In genomic region chr5:36529698-36530097, GRCm38 (mm10) we compare ENCODE assay signal across 8 mouse cellular contexts. TPM values are rescaled to one million over a fixed set of nuclear protein-coding genes. Genes with fewer than 3 reads are reported as not detected.
DNase-seq lines count a peak whose midpoint lies in the region; ATAC-seq lines count a peak whose summit lies in the region.

No protein-coding gene starts in this region.

- no peak for ATAC-seq in lung, embryonic 15.5 days (ENCODE audit: borderline replicate concordance, extremely low read depth, low FRiP score, low TSS enrichment)
- ATAC-seq in embryonic facial prominence, embryonic 14.5 days (ENCODE audit: low read depth), result no peak
- ATAC-seq in intestine, embryonic 16.5 days, result no peak
- ATAC-seq in neural tube, embryonic 14.5 days (ENCODE audit: low read depth), result peak; percentile 5; the same call in 1 of the 2 replicates

- no peaks in the 10 kb centered on the region for H3K36me3 ChIP-seq in lung, embryonic 15.5 days
- H3K36me3 ChIP-seq in embryonic facial prominence, embryonic 14.5 days (ENCODE audit: control insufficient read depth, insufficient read depth, low read length), result no peaks in the 10 kb centered on the region
- H3K36me3 ChIP-seq in intestine, embryonic 16.5 days (ENCODE audit: control insufficient read depth, insufficient read depth, low read length), result no peaks in the 10 kb centered on the region
- no peaks in the 10 kb centered on the region for H3K36me3 ChIP-seq in neural tube, embryonic 14.5 days (ENCODE audit: control insufficient read depth, insufficient read depth, low read length)

- no peaks in the 10 kb centered on the region for H3K27me3 ChIP-seq in lung, embryonic 15.5 days
- H3K27me3 ChIP-seq in embryonic facial prominence, embryonic 14.5 days (replicated peaks; ENCODE audit: control insufficient read depth, insufficient read depth, low read length), result no peaks in the 10 kb centered on the region
- no peaks in the 10 kb centered on the region for H3K27me3 ChIP-seq in intestine, embryonic 16.5 days (replicated peaks; ENCODE audit: control insufficient read depth, insufficient read depth, low read length)
- H3K27me3 ChIP-seq in neural tube, embryonic 14.5 days (ENCODE audit: control insufficient read depth, insufficient read depth, low read length), result no peaks in the 10 kb centered on the region

- H3K4me3 ChIP-seq in lung, embryonic 15.5 days, result peak overlapping the region; percentile 91
- peak overlapping the region; percentile 76 for H3K4me3 ChIP-seq in embryonic facial prominence, embryonic 14.5 days (ENCODE audit: low read depth, low read length)
- peak overlapping the region; percentile 77 for H3K4me3 ChIP-seq in intestine, embryonic 16.5 days (ENCODE audit: low read length)
- H3K4me3 ChIP-seq in neural tube, embryonic 14.5 days (ENCODE audit: low read depth, low read length), result peak overlapping the region; percentile 83

- no peaks in the 10 kb centered on the region for H3K9me3 ChIP-seq in lung, embryonic 15.5 days
- no peaks in the 10 kb centered on the region for H3K9me3 ChIP-seq in embryonic facial prominence, embryonic 14.5 days (ENCODE audit: control insufficient read depth, low read length)
- no peaks in the 10 kb centered on the region for H3K9me3 ChIP-seq in intestine, embryonic 16.5 days (ENCODE audit: control insufficient read depth, low read length)
- H3K9me3 ChIP-seq in neural tube, embryonic 14.5 days (ENCODE audit: control insufficient read depth, low read length), result no peaks in the 10 kb centered on the region

- DNase-seq in lung, postnatal 4 days, result no peak
- peak; percentile 22 for DNase-seq in embryonic facial prominence, embryonic 14.5 days (ENCODE audit: low spot score)
- DNase-seq in cerebellum, postnatal 25 days, result no peak
- no peak for DNase-seq in gastrocnemius, adult 8-10 months (ENCODE audit: low spot score in 2 of 2)
- DNase-seq in kidney, postnatal 4 days, result no peak

- peak overlapping the region; percentile 96 for H3K9ac ChIP-seq in lung, embryonic 15.5 days
- H3K9ac ChIP-seq in embryonic facial prominence, embryonic 14.5 days (ENCODE audit: low read depth, low read length), result peak overlapping the region; percentile 84
- peak overlapping the region; percentile 90 for H3K9ac ChIP-seq in intestine, embryonic 16.5 days (ENCODE audit: low read depth, low read length)
- H3K9ac ChIP-seq in neural tube, embryonic 14.5 days (replicated peaks; ENCODE audit: low read depth, low read length), result peak overlapping the region; percentile 83

- peak overlapping the region; percentile 78 for H3K4me2 ChIP-seq in lung, embryonic 15.5 days
- H3K4me2 ChIP-seq in embryonic facial prominence, embryonic 14.5 days (ENCODE audit: low read depth, low read length), result peak overlapping the region; percentile 66
- peak overlapping the region; percentile 85 for H3K4me2 ChIP-seq in intestine, embryonic 16.5 days (ENCODE audit: low read depth, low read length)
- H3K4me2 ChIP-seq in neural tube, embryonic 14.5 days (ENCODE audit: low read depth, low read length), result peak overlapping the region; percentile 58

- H3K4me1 ChIP-seq in lung, embryonic 15.5 days, result peaks cover 22% of the 10 kb centered on the region
- H3K4me1 ChIP-seq in embryonic facial prominence, embryonic 14.5 days (ENCODE audit: control insufficient read depth, insufficient read depth, low read length), result peaks cover 13% of the 10 kb centered on the region
- peaks cover 24% of the 10 kb centered on the region for H3K4me1 ChIP-seq in intestine, embryonic 16.5 days (ENCODE audit: control insufficient read depth, insufficient read depth, low read length)
- peaks cover 20% of the 10 kb centered on the region for H3K4me1 ChIP-seq in neural tube, embryonic 14.5 days (ENCODE audit: control insufficient read depth, insufficient read depth, low read length)

- H3K27ac ChIP-seq in lung, embryonic 15.5 days, result 0 out of 2 replicates have a peak overlapping the region, but pooled peaks have one; percentile 79
- H3K27ac ChIP-seq in embryonic facial prominence, embryonic 14.5 days (replicated peaks; ENCODE audit: low read depth, low read length), result peak overlapping the region; percentile 58; the same call in 1 of the 2 replicates
- peak overlapping the region; percentile 91; the same call in 1 of the 2 replicates for H3K27ac ChIP-seq in intestine, embryonic 16.5 days (ENCODE audit: low read length)
- no peak overlapping the region; the same call in 1 of the 2 replicates for H3K27ac ChIP-seq in neural tube, embryonic 14.5 days (ENCODE audit: low read depth, low read length)

- 2% methylated on average over 5 of the region's 5 CpGs for WGBS in lung, embryonic 15.5 days
- WGBS in embryonic facial prominence, embryonic 14.5 days, result 9% methylated on average over 5 of the region's 5 CpGs
- WGBS in intestine, embryonic 16.5 days, result 8% methylated on average over 5 of the region's 5 CpGs
- WGBS in neural tube, embryonic 14.5 days, result 10% methylated on average over 5 of the region's 5 CpGs

RNA-seq across cellular contexts. Expression of gene Ccdc96, which starts 45.3 kb away (rescaled TPM):
- polyA plus RNA-seq in lung, embryonic 15.5 days (2015; fragmentation: Nextera tagmentation; extraction: Ambion mirVana), result 0.79 and 1.2 TPM in 2 replicates
- 0.88 and 1.7 TPM in 2 replicates for polyA plus RNA-seq in embryonic facial prominence, embryonic 14.5 days (2014; fragmentation: Nextera tagmentation; extraction: Ambion mirVana)
- 0.11 and 0.12 TPM in 2 replicates for polyA plus RNA-seq in intestine, embryonic 16.5 days (2015; fragmentation: Nextera tagmentation; extraction: Ambion mirVana)
- polyA plus RNA-seq in neural tube, embryonic 14.5 days (2014; fragmentation: Nextera tagmentation; extraction: Ambion mirVana), result 2.7 and 2.8 TPM in 2 replicates
- total RNA-seq in gastrocnemius, adult 8-10 months (2022), result under 1 TPM in 3 of 4 experiments, not detected in 1; 0.07 to 0.18 (median 0.07) TPM

RNA-seq across cellular contexts. Expression of gene Tada2b, which starts 45.6 kb away (rescaled TPM):
- polyA plus RNA-seq in lung, embryonic 15.5 days (2015; fragmentation: Nextera tagmentation; extraction: Ambion mirVana), result 1.7 and 2.0 TPM in 2 replicates
- 4.0 and 4.2 TPM in 2 replicates for polyA plus RNA-seq in embryonic facial prominence, embryonic 14.5 days (2014; fragmentation: Nextera tagmentation; extraction: Ambion mirVana)
- polyA plus RNA-seq in intestine, embryonic 16.5 days (2015; fragmentation: Nextera tagmentation; extraction: Ambion mirVana), result 1.6 TPM in 2 replicates
- 5.3 and 5.4 TPM in 2 replicates for polyA plus RNA-seq in neural tube, embryonic 14.5 days (2014; fragmentation: Nextera tagmentation; extraction: Ambion mirVana)
- 10 to 100 TPM; 13.8 to 20.4 (median 17.2) TPM for total RNA-seq in gastrocnemius, adult 8-10 months (2022)
